Mouse (Mus musculus) ovary, postnatal 10 days (tissue): Measurements from ENCODE around the gene Sar1b.
"Not testable (repeated sequence)": the region's sequence is repeated elsewhere in the genome, so short reads cannot be mapped to it uniquely, and the experiment has no call there.

ENCODE experiments used
- DNase-seq: peaks from one replicate; pipeline ENCODE4 v3.0.0; 2022; ENCODE audit warnings: low spot score

Sar1b gene

DNA sequence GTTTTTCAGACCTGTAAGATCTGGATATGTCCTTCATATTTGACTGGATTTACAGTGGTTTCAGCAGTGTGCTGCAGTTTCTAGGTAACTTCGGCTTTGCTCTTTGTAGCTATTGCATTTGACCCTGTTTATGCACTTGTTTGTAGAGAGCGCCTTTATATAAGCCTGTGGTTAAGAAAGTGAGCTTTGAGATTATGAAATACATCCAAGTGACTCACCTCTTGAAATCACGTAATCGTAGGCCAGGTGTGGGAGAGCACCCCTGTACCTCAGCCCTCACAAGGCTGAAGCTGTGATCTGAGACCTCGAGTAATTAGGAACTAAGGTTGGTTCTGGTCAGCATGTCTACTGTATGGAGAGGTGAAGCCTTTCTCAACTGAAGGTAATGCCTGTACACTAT is 14.0 kb downstream of the Sar1b start:
- no peak for DNase-seq

- DNase-seq: no peak
Measured at GRCm38 (mm10) chr11:51780773-51781267, 17.3 kb downstream of the Sar1b start.

- DNase-seq: no peak
Measured at GRCm38 (mm10) chr11:51782721-51783120, 19.2 kb downstream of the Sar1b start.

DNA sequence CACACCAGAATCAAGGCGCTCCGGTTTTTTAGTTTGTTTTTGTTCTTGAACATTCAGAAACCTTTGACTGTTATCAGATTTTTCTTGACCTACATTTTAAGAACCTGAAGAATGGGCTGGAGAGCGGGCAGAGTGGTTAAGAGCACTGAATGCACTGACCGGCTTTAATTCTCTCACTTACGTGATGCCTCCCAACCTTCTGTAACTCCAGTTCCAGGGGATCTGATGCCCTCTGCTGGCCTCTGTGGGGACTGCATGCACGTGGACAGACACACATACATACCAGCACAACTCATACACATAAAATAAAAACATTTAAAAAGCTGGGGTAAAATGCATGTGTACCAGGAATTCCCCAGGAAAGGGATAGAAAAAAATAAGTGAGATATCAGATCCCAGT is 22.4 kb downstream of the Sar1b start:
- DNase-seq: no peak

GRCm38 (mm10) chr11:51789735-51790134 is 26.2 kb downstream of the Sar1b start:
- not testable (repeated sequence) for DNase-seq

DNA sequence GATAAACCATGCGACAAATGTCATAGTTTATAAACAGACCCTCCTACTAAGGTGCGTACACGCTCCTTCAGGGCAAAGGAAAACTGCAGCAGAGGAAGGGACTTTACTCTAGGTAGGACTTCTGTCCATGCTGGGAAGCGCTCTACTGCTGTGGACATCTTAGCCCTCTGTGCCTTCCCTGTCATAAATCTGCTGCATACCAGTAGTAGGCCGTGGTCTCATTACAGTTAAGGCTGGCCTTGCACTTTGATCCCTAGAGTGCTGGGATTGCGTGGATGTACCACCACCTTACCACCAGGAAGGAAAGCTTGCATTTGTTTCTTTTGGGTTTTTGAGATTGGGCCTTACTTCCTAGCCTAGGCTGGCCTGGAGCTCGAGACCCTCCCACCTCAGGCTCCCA is 27.2 kb downstream of the Sar1b start:
- no peak for DNase-seq

DNA sequence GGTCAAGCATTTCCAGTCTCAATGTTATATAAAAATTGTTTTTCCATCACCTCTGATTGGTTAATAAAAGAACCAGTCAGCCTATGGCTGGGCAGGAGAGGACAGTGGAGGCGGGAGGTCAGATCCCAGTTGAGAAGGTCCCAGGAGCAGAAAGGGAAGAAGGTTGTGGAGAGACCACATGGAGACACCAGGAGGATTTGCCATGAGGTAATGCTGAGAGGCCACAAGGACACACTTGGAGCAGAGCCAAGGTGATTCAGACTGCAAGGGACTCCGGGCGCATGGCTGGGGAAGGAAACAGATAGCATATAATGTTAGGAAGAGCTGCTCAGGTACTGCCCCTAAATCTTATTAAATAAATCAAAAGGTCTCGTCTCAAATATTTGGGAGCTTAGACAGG is 32.8 kb downstream of the Sar1b start:
- no peak for DNase-seq

GRCm38 (mm10) chr11:51800634-51801325 is 37.3 kb downstream of the Sar1b start:
- DNase-seq: no peak

- peak; percentile 31 for DNase-seq
Measured at GRCm38 (mm10) chr11:51805221-51805981, 41.9 kb downstream of the Sar1b start.

DNA sequence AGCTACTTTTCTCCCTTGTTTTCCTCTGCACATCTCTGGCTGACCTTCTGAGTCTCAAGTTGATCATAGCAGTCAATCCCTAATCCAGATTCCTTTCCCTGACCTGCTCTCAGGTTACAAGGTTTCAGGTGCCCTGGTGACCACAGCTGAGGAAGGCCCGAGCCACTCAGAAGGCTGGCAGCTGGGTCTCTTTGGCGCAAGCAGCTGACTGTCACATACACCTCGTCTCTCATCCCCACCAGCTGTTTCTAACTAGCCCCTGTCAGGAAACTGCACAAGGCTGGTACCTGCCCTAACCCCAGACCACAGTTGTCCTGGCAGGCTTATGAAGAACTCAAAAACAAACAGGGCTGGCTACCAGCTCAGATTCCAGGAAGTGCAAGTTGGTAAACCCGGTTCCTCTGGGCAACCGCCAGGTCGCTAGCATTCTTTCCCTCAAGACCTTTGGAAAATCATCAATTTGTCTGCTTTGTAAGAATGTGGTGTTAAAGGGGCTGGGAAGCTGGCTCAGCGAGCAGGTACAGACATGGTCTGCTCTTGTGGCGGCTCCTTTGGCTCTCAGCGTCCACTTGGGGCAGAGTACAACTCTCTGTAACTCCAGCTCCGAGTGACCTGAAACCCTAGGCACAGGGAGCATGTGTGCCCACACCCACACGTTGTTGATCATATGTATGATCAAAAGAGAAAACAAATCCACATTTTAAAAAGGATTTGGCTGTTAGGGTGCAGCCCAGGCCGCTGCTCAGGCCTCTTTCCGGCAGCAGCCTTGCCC is 43.8 kb downstream of the Sar1b start:
- DNase-seq: no peak

- DNase-seq: no peak
Measured at GRCm38 (mm10) chr11:51809632-51810224, 46.2 kb downstream of the Sar1b start.

DNA sequence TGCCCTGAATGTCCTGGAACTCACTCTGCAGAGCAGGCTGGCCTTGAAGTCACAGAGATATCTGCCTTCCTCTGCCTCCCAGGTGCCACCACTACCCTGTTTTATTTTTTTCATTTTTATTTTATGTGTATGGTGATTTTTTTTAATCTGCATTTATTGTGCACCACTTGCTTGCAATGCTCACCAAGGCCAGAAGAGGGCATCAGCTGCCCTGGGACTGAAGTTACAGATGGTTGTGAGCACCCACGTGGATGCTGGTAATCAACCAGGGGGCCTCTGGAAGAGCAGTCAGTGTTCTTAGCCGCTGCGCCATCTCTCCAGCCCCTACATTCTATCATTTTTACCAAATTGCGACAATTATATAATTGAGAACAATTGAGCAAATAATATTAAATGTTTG is 47.7 kb downstream of the Sar1b start:
- DNase-seq: no peak

DNA sequence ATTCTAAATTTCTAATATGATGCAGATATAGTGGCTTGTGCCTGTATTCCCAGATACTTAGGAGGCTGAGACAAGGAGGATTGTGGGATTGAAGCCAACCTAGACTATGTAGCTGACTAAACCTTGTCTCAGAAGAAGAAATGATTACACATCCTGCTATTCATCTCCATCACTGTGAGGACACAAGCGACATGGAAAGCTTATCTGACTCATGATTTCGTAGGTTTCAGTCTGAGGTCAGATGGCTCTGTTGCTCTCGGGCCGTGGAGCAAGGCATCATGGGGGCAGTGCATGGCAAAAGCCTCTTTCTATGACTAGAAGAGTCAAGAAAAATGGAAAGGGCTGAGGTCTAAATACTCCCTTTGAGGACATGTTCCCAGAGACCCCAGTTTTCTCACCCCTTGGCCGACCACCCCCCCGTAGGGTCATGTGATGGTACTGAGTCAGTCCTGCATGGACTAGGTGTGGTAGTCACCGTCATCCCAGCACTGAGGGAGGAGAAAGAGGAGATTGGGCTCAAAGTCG is 48.6 kb downstream of the Sar1b start:
- DNase-seq: no peak

GRCm38 (mm10) chr11:51817756-51818155 is 54.3 kb downstream of the Sar1b start:
- DNase-seq: peak; percentile 84

GRCm38 (mm10) chr11:51818837-51819236 is 55.4 kb downstream of the Sar1b start:
- no peak for DNase-seq

GRCm38 (mm10) chr11:51819964-51820363 is 56.5 kb downstream of the Sar1b start:
- DNase-seq: no peak

GRCm38 (mm10) chr11:51820861-51821260 is 57.4 kb downstream of the Sar1b start:
- DNase-seq: peak; percentile 59

GRCm38 (mm10) chr11:51822736-51823135 is 59.2 kb downstream of the Sar1b start:
- no peak for DNase-seq

DNA sequence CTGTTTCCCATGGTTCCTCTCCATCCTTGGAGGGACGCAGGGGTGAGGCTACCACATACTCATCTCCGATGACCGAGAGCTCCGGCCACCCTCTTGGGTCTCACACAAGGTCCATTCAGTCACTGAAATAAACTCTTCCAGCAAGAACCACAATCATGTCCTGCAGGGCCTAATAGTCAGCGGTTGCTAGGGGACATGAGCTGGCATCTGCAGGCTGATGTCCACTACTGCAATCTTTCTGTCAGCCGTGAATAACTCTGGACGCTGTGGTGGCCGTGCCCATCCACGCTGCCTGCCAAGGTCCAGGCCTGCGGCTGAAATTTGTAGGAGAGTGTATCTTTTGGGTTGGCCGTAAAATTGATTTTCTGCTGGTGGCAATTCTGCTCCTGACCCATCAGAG is 59.8 kb downstream of the Sar1b start:
- DNase-seq: no peak

GRCm38 (mm10) chr11:51823963-51824753 is 60.7 kb downstream of the Sar1b start:
- DNase-seq: no peak

- no peak for DNase-seq
Measured at GRCm38 (mm10) chr11:51824867-51825424, 61.5 kb downstream of the Sar1b start.
